Mouse (Mus musculus) embryonic facial prominence, embryonic 10.5 days (tissue): ENCODE results near the gene Sertm1. TPM values are rescaled to one million over a fixed set of nuclear protein-coding genes. Genes with fewer than 3 reads are reported as not detected.
A peak's percentile ranks its signal among the peaks of the same experiment; 100 is the strongest.

Source experiments
- DNase-seq: peaks from one replicate; pipeline ENCODE4 v3.0.0-alpha.2; 2017; ENCODE audit warnings: low spot score
- H3K27ac ChIP-seq: fragments of 300-500 bp; sonication (generic); replicated peaks from 2 replicates; pipeline ENCODE4 v1.5.1; 2016; ENCODE audit warnings: mild to moderate bottlenecking
- H3K27me3 ChIP-seq: fragments of 300-500 bp; sonication (generic); replicated peaks from 2 replicates; pipeline ENCODE4 v1.6.1; 2016; ENCODE audit warnings: low read depth, mild to moderate bottlenecking; ENCODE audit not compliant: poor library complexity, severe bottlenecking
- H3K36me3 ChIP-seq: fragments of 300-500 bp; sonication (generic); replicated peaks from 2 replicates; pipeline ENCODE4 v1.6.1; 2016; ENCODE audit warnings: mild to moderate bottlenecking, moderate library complexity
- H3K4me1 ChIP-seq: fragments of 300-500 bp; sonication (generic); 2 replicates; pipeline ENCODE4 v1.6.1; 2016
- H3K4me3 ChIP-seq: fragments of 300-500 bp; sonication (generic); 2 replicates; pipeline ENCODE4 v1.5.1; 2016; ENCODE audit warnings: mild to moderate bottlenecking, moderate library complexity
- H3K9me3 ChIP-seq: fragments of 300-500 bp; sonication (generic); 2 replicates; pipeline ENCODE4 v1.6.1; 2016; ENCODE audit warnings: mild to moderate bottlenecking
- WGBS: fragments of 180-500 bp; shearing (Covaris S2); methylation state at CpG from one replicate; pipeline ENCODE4 v1.1.7; 2016; 5-methylcytosine and 5-hydroxymethylcytosine counted together
- polyA plus RNA-seq: library from polyadenylated mRNA; unstranded; fragments of >200 nt; fragmentation: Nextera tagmentation; extraction: Ambion mirVana; gene quantifications from 2 replicates; pipeline ENCODE4 v1.2.1, GENCODE M21; 2016

Sertm1 gene
- 0.05 TPM in 1 of 2 replicates, not detected in the other for polyA plus RNA-seq

DNA sequence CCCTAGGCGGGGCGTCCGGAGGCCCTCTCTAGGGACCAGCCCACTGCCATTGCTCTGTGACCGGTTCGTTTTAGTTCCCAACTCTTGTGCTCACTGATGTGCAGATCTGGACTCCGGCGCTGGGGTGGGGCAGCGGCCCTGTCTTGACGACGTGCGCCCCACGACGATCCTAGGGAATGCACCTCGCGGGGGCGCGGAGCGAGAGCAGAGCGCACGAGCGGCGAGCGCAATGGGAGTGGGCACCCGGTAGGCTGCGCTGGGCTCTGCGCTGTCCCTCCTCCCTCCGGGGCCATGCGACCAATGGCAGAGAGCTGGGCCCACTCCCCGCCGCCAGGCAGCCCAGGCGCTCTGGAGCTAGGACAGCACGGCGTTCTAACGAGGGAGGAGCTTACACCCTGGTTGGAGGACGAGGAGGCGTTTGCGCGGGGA, at the start of gene Sertm1:
TSS of gene Sertm1 (minus strand) at position 245 of the 429 bp plus-strand sequence.
- Histone ChIP-seq H3K4me3 (peak within 1 kb of the TSS; percentile 67), H3K27me3 (peaks cover 66% of the 10 kb centered on the region), H3K36me3 (no peaks in the 10 kb centered on the region), H3K4me1 (peaks cover 21% of the 10 kb centered on the region), H3K9me3 (no peaks in the 10 kb centered on the region), H3K27ac (peak within 1 kb of the TSS; percentile 14; the same call in 1 of the 2 replicates)
- peak; percentile 86 for DNase-seq
- under 1% methylated on average over 38 of the region's 38 CpGs for WGBS

DNA sequence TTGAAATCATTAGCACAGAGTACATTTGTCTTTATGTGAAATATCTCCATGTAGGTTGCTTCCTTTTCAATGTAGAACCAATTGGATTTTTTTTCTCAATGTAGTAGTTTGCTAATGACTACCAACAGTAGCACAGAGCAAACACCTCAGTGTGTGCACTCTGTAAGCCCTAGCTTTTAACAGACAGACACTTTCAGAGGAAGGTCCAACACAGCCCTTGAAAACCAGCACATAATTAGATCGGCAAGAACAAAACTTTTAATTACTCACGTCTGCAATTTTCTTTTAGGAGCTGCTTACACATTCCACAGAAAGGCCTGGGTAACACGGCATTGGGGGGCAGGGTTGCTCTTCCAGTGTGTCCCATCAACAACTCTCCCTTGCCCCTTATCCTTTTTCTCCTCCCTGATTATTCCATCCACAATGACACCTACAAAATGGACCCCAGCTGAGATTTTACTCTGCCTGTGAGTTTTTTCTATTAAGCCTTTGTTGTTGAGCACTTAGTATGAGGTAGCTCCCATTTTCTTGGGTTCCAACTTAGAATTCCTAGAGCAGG, 49.3 kb upstream of the Sertm1 start:
- Histone ChIP-seq H3K36me3 (no peaks in the 10 kb centered on the region), H3K4me1 (peaks cover 19% of the 10 kb centered on the region), H3K27me3 (no peaks in the 10 kb centered on the region), H3K9me3 (no peaks in the 10 kb centered on the region), H3K4me3 (no peak overlapping the region), H3K27ac (no peak overlapping the region)
- WGBS = 51% methylated on average over 3 of the region's 3 CpGs
- no peak for DNase-seq

DNA sequence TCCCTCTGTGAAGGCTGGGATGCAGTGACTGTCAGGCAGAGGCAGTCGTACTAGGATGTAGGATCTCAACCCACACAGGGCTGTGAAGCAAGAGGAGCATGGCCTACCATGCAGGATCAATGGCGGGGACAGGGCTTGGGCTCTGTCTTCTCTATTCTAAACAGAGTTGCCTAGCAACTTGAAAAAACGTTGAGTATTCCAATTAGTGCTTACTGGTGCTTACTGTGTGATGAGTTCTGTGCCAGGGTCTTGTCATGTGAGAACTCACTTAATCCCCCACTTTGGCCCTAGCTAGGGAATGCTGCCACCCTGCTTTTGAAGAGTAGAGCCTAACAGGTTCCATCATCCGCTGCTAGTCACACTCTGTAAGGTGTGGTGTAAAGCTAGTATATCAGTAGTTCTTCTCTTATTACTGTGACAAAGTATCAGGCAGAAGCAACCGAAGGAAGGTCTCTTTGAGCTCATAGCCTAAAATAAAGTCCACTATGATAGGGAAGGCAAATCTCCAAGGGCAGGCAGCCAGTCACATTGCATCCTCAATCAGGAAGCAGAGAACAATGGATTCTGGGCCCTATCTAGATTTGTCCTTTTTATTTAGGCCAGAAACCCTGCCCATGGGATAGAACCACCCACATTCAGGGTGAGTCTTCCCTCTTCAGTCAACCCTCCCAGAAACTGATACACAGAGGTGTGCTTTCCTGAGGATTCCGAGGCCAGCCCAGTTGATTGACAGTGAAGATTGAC, 27.6 kb upstream of the Sertm1 start:
- Histone ChIP-seq H3K36me3 (no peaks in the 10 kb centered on the region), H3K27ac (no peak overlapping the region), H3K4me3 (no peak overlapping the region), H3K9me3 (no peaks in the 10 kb centered on the region), H3K4me1 (no peaks in the 10 kb centered on the region), H3K27me3 (no peaks in the 10 kb centered on the region)
- DNase-seq = no peak
- 68% methylated on average over 6 of the region's 6 CpGs for WGBS

GRCm38 (mm10) chr3:54934535-54934934, 18.8 kb upstream of the Sertm1 start:
- Histone ChIP-seq H3K27ac (no peak overlapping the region), H3K4me3 (no peak overlapping the region), H3K36me3 (no peaks in the 10 kb centered on the region), H3K4me1 (no peaks in the 10 kb centered on the region), H3K27me3 (no peaks in the 10 kb centered on the region), H3K9me3 (no peaks in the 10 kb centered on the region)
- no peak for DNase-seq
- WGBS = 82% methylated on average over 4 of the region's 4 CpGs

DNA sequence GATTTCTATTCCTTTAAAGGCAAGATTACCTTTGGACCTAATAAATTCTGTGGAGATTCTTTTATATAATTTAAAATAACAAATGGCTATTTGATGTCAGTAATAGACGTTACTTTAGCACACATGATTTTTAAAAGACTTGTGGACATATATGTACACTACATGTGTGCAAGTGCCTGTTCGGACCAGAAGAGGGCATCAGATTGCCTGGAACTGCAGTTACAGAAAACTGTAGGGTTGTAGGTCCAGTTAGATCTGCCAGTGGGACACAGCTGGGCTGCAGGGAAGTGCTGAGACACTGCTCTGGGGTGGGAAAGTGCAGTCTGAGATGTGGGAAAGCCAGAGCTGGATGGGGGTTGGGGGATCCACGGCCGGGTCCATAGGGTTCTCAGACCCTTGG, 16.9 kb upstream of the Sertm1 start:
- H3K4me1 ChIP-seq = no peaks in the 10 kb centered on the region
- H3K9me3 ChIP-seq = no peaks in the 10 kb centered on the region
- no peak for DNase-seq
- H3K27me3 ChIP-seq = no peaks in the 10 kb centered on the region
- H3K36me3 ChIP-seq = no peaks in the 10 kb centered on the region
- no peak overlapping the region for H3K4me3 ChIP-seq
- no peak overlapping the region for H3K27ac ChIP-seq
- WGBS = 91% methylated on average over 4 of the region's 4 CpGs

DNA sequence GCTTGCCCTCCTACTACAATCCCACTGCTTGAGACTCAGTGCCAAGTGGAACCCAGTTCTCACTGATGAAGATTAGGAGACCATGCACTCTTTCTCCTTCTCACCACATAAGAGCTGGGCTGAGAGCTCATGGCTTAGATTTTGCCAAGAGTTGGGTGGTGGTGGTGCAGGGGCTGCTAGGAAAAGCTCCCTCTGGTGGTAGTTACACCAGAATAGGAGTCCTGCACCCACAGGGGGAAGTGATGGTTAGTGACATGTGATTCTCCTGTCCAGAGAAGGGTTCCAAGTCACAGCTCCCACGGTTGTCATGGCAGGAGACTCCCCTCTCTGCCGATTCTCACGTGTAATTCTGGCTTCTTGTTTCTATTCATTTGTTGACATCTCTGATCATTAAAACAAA, 4.7 kb upstream of the Sertm1 start:
- DNase-seq = no peak
- no peaks in the 10 kb centered on the region for H3K9me3 ChIP-seq
- H3K27me3 ChIP-seq = peaks cover 31% of the 10 kb centered on the region
- WGBS = 76% methylated on average over 3 of the region's 3 CpGs
- no peak overlapping the region for H3K27ac ChIP-seq
- H3K4me3 ChIP-seq = no peak overlapping the region
- H3K4me1 ChIP-seq = peaks cover 11% of the 10 kb centered on the region
- H3K36me3 ChIP-seq = no peaks in the 10 kb centered on the region

GRCm38 (mm10) chr3:54914845-54915642, 643 bp downstream of the Sertm1 start:
- Histone ChIP-seq H3K27me3 (peaks cover 69% of the 10 kb centered on the region), H3K9me3 (no peaks in the 10 kb centered on the region), H3K36me3 (no peaks in the 10 kb centered on the region), H3K4me3 (peak overlapping the region; percentile 67), H3K4me1 (peaks cover 21% of the 10 kb centered on the region), H3K27ac (no peak overlapping the region)
- 2% methylated on average over 31 of the region's 31 CpGs for WGBS
- peak; percentile 23 for DNase-seq

DNA sequence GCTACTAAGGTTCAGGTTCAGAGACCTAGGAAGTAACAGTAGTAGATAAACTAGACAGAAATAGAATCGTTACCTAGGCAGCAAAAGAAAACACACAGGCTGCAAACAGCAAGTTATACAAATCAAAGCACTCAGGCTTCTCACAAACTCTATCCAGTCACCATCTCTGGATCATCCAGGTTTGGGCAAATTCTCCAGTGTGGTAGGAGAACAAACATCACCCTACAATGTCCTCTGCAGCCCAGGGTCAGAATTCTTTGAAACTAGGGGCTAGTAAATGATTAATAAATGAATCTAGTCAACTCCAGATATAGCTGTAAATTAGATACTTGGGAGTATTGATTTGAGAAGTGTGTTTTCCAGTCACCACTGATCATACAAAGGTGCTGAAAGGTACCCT, 6.8 kb downstream of the Sertm1 start:
- Histone ChIP-seq H3K9me3 (no peaks in the 10 kb centered on the region), H3K27ac (no peak overlapping the region), H3K4me3 (no peak overlapping the region), H3K27me3 (peaks cover 25% of the 10 kb centered on the region), H3K4me1 (no peaks in the 10 kb centered on the region), H3K36me3 (no peaks in the 10 kb centered on the region)
- DNase-seq = no peak
- 90% methylated on average over 1 of the region's 1 CpGs for WGBS

GRCm38 (mm10) chr3:54897974-54898373, 17.7 kb downstream of the Sertm1 start:
- H3K4me3 ChIP-seq = no peak overlapping the region
- 91% methylated on average over 10 of the region's 10 CpGs for WGBS
- H3K36me3 ChIP-seq = no peaks in the 10 kb centered on the region
- H3K9me3 ChIP-seq = no peaks in the 10 kb centered on the region
- H3K4me1 ChIP-seq = no peaks in the 10 kb centered on the region
- no peak overlapping the region for H3K27ac ChIP-seq
- DNase-seq = no peak
- H3K27me3 ChIP-seq = no peaks in the 10 kb centered on the region

DNA sequence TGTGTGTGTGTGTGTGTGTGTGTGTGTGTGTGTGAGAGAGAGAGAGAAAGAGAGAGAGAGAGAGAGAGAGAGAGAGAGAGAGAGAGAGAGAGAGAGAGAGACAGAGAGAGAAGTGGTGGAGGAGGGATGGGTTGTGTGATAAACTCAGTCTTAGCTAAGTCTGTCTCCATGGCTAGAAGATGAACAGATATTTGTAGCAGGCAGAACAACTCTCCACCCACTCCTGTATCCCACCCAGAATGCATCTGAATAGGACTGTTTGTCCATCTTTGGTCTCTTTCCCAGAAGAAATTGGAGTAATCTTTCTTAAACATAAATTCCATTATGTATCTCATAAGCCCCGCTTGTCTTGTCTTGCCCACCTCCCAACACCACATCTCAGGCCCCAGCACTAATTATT, 20.8 kb downstream of the Sertm1 start:
- no peaks in the 10 kb centered on the region for H3K9me3 ChIP-seq
- H3K27me3 ChIP-seq = no peaks in the 10 kb centered on the region
- H3K4me3 ChIP-seq = no peak overlapping the region
- no peaks in the 10 kb centered on the region for H3K4me1 ChIP-seq
- DNase-seq = no peak
- no peaks in the 10 kb centered on the region for H3K36me3 ChIP-seq
- WGBS = 84% methylated on average over 1 of the region's 1 CpGs
- no peak overlapping the region for H3K27ac ChIP-seq

DNA sequence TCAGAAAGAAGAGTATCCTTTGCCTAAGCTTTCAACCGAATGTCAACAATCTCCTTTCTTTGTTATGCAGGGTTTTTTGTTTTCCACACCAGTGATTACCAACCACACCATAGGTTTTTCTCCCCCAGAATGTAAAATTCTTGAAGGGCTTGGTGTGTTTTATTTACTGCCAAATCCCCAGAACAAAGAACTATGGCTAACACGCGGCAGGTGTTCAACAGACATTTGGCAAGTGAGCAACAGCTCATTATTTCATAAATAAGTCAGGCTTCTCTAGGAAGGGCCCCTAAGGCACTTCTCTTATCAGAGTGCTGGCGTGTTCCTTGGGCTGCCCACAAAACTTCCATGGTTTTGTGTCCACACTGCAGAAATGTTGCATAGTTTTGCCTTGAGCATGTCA, 23.5 kb downstream of the Sertm1 start:
- no peak for DNase-seq
- Histone ChIP-seq H3K9me3 (no peaks in the 10 kb centered on the region), H3K27me3 (no peaks in the 10 kb centered on the region), H3K27ac (no peak overlapping the region), H3K36me3 (no peaks in the 10 kb centered on the region), H3K4me1 (no peaks in the 10 kb centered on the region), H3K4me3 (no peak overlapping the region)
- 65% methylated on average over 4 of the region's 4 CpGs for WGBS

GRCm38 (mm10) chr3:54886501-54886900, 29.2 kb downstream of the Sertm1 start:
- Histone ChIP-seq H3K4me3 (no peak overlapping the region), H3K27ac (no peak overlapping the region), H3K4me1 (no peaks in the 10 kb centered on the region), H3K36me3 (no peaks in the 10 kb centered on the region), H3K9me3 (no peaks in the 10 kb centered on the region), H3K27me3 (no peaks in the 10 kb centered on the region)
- 86% methylated on average over 2 of the region's 2 CpGs for WGBS
- no peak for DNase-seq
